Mouse (Mus musculus) kidney, adult 2 months (tissue): ENCODE measurements around the gene Tmem205.

Source experiments
- CTCF ChIP-seq: fragments of 200-500 bp; conservative IDR thresholded peaks from 2 replicates; pipeline ENCODE4 v1.5.1; 2011; ENCODE audit warnings: low read depth, mild to moderate bottlenecking, control low read depth, low read length, moderate library complexity, mixed read lengths; ENCODE audit not compliant: insufficient read depth, insufficient read length
- POLR2A ChIP-seq: fragments of 200-500 bp; IDR thresholded peaks from one replicate; pipeline ENCODE4 v1.6.1; 2011; ENCODE audit warnings: low read depth, low read length, control low read depth

- TF ChIP-seq CTCF (no peak), POLR2A (no peak)
These were observed 26.2 kb upstream of the Tmem205 start for GRCm38 (mm10) chr9:21953600-21953999.
